Mouse (Mus musculus): ENCODE results near the gene Myo1c. TPM values are rescaled to one million over a fixed set of nuclear protein-coding genes. Genes with fewer than 3 reads are reported as not detected.

The Myo1c gene
- total RNA-seq, 2 experiments from 2014 or later, result 50.5 to 51.8 TPM

DNA sequence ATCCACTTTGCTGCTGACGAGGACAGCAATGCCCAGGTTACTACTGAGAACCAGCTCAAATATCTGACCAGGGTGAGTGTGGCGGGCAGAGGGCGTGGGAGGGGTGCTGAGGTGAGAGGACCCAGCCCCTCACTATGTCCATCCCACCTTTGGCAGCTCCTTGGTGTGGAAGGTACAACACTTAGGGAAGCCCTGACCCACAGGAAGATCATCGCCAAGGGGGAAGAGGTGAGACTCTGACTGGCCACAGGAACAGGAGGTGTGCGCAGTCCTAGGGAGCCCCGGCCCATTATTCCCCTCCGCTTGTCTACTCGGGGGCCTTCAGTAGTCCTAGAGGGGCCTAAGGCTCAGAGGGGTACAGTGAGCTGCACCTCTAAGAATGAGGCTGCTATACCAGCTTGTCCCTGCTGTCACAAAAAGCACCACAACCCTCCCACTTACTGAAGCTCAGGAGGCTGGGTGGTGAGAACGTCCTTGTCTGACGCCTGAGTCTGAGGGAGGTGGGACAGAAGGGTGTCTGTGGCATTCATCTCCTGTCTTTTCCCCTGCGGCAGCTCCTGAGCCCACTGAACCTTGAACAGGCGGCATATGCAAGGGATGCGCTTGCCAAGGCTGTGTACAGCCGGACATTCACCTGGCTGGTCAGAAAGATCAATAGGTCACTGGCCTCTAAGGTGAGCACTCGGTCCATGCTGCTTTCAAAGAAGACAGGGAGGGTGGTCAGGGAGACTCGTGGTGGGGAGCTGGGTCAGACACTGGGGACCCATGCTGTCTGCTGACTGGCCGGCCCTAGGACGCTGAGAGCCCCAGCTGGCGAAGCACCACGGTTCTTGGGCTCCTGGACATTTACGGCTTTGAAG lies 10.9 kb downstream of the Myo1c start:
- intact Hi-C loops (cut with DNase I; ENCODE audit: low total_unique reads), result no loop called here
- no peak for DNase-seq

DNA sequence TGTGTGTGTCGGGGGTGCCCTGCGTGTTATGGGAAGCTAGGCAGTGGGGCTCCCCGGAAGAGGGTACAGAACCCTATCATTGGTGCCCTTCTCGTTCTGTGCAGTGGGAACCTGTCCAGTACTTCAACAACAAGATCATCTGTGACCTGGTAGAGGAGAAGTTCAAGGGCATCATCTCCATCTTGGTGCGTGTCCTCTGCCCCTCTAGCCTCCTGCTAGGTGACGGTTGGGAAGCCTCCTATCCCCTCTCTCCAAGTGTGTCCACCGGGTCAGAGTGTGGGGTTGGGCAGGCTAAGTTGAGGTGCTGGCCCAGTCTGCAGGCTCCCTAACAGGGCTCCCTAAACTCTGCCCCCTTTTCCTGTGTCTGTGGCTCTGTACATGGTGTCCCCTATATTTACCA lies 11.8 kb downstream of the Myo1c start:
- intact Hi-C loops (cut with DNase I; ENCODE audit: low total_unique reads), result no loop called here
- no peak for DNase-seq

DNA sequence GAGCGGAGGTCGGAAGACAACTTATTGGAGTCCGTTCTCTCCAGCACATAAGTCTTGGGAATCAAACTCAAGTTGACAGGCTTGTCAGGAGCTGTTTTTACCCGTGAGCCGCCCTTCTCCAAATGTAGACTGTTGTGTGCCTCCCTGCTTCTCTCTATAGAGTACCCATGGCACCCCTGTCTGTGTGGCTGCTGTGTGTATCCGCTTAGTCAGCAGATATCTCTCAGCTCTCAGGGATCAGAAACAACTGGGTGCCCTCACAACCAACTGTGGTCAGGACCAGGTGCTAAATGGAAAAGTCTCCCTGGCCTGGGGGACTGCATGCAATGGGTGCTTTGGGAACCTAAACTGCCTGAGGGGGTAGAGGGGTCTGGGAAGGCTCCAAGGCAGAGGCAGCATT lies 16.0 kb downstream of the Myo1c start:
- no peak for DNase-seq
- intact Hi-C loops (cut with DNase I; ENCODE audit: low total_unique reads), result no loop called here

DNA sequence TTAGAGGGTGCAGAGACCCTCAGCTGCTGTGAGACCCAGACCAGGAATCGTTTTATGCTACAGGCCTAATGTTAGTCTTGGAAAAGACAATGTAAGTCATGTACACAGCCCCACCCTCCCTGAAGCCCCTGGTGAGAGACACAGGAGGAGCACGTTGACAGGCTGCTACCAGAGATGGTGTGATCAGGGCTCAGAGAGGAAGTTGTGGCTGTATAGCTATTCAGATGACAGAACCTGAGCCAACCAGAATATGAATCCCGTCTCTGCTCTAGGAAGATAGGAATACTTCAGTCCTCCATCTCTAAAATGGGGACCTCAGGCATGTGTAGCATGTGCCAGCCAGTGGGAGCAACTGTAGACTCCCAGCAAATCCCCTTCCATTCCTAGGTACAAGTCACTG lies 18.3 kb downstream of the Myo1c start:
- intact Hi-C loops (cut with DNase I; ENCODE audit: low total_unique reads), result no loop called here

DNA sequence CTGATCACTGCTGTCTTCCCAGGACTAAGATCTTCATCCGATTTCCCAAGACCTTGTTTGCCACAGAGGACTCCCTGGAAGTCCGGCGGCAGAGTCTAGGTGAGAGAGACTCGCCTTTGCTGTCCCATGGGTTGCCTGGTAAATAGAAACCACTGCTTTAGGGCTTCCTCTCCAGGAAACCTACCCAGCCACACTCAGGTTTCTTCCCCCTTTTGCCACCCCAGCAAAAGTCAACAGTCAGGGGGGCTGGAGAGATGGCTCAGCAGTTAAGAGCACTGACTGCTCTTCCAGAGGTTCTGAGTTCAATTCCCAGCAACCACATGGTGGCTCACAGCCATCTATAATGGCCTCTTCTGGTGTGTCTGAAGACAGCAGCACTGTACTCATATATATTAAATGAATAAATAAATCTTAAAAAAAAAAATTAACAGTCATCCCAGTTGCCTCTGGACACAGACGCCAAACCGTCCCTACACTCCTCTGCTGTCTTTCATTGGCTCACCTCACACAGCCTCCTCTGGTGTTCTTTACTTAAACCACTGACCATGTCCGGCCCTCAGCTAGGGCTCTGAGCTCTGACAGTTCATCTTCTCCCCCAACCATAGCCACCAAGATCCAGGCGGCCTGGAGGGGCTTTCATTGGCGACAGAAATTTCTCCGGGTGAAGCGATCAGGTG lies 19.0 kb downstream of the Myo1c start:
- no peak for DNase-seq
- intact Hi-C loops (cut with DNase I; ENCODE audit: low total_unique reads), result no loop called here

More for the DNA sequence above, 18.3 kb downstream of the Myo1c start:
- no peak for DNase-seq

DNA sequence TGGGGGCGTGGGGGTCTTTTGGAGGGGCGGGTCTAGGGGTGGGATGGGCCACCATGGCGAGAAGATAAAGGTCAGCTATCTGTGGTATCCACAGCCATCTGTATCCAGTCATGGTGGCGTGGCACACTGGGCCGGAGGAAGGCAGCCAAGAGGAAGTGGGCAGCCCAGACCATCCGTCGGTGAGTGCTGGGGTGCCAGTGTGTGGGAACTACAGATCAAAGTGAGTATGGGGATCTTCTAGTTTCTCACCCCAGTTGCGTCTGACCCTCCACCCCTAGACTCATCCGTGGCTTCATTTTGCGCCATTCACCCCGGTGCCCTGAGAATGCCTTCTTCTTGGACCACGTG lies 19.5 kb downstream of the Myo1c start:
- intact Hi-C loops (cut with DNase I; ENCODE audit: low total_unique reads), result no loop called here
- DNase-seq, result no peak

DNA sequence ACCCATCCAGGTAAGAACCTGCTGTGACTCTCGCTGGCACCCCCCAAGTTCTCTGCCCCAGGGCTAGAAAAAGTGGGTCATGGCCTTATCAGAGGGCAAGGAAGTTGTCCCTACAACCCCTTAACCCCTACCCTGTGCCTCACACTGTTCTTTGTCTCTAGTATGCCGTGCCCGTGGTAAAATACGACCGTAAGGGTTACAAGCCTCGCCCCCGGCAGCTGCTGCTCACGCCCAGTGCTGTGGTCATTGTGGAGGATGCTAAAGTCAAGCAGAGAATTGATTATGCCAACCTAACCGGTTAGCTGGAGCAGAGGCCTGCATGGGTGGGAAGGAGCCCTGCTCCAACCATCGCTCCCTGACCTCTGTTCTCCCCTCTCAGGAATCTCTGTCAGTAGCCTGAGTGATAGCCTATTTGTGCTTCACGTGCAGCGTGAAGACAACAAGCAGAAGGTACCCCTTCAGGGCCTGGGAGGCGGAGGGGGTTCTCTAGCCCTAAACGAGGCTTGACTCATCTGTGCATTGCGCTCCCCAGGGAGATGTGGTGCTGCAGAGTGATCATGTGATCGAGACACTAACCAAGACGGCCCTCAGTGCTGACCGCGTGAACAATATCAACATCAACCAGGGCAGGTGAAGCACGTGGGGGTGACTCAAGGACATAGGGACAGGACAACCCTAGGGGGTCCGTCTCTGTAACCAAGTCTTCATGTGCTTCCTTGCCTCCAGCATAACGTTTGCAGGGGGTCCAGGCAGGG lies 21.3 kb downstream of the Myo1c start:
- intact Hi-C loops (cut with DNase I; ENCODE audit: low total_unique reads), result no loop called here
- no peak for DNase-seq

DNA sequence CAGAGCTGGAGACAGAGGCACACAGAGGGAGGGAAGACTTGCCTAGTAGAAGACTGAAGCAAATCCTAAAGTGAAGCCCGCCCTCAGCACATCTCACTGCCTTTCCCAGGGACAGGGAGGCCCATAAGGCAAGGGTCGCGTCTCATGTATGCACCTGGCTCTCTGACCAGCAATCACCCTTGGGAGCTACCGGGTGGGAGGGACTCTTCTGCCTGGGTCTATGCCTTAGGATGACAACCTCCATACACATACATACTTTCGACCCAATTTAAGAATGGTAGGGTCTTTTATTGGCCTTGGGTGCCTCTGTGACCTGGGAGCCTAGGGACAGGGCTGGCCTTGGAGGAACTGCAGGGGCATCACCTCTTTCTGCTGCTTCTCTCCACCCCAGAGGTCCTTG lies 23.1 kb downstream of the Myo1c start:
- DNase-seq, result no peak
- intact Hi-C loops (cut with DNase I; ENCODE audit: low total_unique reads), result no loop called here

DNA sequence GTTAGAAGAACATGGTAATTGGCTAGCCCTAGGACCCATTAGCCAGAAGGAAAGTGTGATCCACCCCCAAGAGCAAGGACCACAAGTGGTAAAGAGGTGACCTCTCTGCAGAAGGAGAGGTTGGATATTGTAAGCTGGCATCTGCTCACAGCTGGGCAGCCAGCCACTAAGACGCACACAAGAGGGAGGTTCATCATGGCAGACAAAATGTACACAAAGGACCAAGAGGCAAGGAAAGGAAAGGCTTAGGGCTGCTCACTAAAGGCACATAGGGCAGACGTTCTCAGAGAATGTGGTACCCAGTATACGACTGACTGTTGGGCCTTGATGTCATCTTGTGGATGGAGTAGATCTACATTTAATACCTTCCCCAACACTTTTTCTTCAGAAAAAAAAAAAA lies 24.6 kb downstream of the Myo1c start:
- intact Hi-C loops (cut with DNase I; ENCODE audit: low total_unique reads), result no loop called here
- no peak for DNase-seq

DNA sequence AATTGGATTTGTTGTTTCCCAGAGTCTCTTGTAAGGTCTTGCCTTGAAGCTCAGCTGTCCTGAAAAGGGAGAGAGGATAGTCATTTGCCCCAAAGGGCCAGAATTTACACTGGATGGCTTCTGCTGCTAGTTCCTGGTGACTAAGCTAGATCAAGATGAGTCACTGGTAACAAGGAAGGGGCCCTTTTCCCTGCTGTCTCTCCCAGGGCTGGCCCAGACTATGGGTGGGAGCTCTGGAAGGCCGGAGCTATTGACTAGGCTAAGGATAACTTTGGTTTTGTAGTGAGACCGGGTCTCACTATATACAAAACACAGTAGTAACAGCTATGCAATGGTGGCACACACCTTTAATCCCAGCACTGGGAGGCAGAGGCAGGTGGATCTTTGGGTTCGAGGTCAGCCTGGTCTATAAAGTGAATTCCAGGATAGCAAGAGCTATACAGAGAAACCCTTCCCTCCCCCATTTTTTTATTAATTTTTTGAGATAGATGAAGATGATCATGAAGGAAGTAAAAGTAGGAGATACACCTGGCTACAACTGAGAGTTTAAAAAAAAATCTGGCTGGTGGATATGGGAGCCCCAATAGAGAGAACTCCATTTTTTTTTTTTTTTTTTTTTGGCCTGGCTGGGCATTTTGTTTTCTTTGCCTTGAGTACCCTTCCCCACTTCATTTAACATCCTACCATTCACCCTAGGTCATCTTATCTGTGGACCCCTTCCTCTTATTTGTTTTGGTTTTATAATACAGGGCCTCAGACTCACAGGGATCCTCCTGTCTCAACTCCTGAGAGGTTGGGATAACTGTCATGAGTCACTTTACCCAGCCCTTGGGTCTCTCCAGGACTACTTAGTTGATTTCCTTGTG lies 27.8 kb downstream of the Myo1c start:
- intact Hi-C loops (cut with DNase I; ENCODE audit: low total_unique reads), result loop anchor here (2.0 kb wide), 1 partner anchor 45 kb away; no protein-coding TSS in a partner anchor

DNA sequence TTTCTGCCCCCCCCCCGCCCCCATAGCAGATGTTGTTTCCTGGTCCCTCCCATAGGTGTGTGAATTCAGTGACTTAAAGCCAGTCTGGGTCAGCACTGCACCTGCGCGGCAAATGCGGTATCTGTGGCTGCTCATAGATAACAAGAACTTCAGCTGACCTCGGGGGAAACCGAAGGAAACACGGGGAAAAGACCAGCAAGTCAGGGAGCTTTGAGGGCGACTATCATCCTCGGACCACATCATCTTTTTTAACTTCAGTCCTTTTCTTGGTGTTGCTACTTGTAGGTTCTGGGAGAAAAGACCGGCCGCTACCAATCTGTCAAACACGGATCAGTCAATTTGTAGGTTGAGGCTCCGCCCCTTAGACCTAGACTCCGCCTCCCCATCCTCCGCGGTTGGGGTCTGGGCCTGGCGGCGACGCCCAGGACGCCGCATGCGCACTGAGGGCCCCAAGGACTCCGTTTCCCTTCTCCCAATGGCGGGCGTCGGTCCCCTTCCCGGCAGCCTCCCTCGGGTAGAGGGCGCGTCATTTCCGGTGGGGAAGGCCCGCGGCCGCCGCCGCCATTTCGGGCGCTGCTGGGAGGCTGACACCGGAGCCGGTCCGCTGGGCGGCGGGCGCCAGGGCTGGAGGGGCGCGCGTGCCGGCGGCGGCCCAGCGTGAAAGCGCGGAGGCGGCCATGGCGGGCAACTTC lies 28.6 kb downstream of the Myo1c start, which contains the start of gene Crk:
Crk (plus strand) TSS at position 513 of the 692 bp plus-strand sequence.
- DNase-seq, result peak; percentile 99
- intact Hi-C loops (cut with DNase I; ENCODE audit: low total_unique reads), result loop anchor here (2.0 kb wide), 1 partner anchor 46 kb away; no protein-coding TSS in a partner anchor

More for the DNA sequence above, 27.8 kb downstream of the Myo1c start:
- no peak for DNase-seq

DNA sequence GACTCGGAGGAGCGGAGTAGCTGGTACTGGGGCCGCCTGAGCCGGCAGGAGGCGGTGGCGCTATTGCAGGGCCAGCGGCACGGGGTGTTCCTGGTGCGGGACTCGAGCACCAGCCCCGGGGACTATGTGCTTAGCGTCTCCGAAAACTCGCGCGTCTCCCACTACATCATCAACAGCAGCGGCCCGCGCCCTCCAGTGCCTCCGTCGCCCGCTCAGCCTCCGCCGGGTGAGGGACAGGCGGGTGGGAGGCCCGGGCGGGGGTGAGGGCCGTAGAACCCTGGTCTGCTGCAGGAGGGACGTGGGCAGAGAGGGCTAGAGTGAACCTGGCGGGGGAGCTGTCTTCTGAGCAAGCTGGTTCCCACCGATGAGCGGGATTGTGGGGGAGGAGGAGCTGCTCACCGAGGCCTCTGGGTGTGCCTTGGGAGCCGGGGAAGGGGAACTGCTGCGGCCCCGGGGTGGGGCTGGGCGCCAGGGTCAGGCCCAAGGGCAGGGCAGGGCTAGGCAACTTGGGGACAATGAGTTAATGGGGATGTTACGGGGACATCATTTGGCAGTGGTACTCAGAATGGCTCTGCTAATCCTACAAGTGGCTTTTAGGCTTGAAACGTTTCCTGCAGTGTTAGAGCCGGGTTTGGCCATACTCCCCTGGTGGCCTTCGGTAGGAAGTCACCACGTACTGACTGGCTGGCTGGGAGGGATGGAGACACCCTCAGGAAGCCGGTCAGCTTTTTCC lies 29.3 kb downstream of the Myo1c start:
- intact Hi-C loops (cut with DNase I; ENCODE audit: low total_unique reads), result loop anchor here (2.0 kb wide), 1 partner anchor 47 kb away; no protein-coding TSS in a partner anchor
- DNase-seq, result peak; percentile 68

DNA sequence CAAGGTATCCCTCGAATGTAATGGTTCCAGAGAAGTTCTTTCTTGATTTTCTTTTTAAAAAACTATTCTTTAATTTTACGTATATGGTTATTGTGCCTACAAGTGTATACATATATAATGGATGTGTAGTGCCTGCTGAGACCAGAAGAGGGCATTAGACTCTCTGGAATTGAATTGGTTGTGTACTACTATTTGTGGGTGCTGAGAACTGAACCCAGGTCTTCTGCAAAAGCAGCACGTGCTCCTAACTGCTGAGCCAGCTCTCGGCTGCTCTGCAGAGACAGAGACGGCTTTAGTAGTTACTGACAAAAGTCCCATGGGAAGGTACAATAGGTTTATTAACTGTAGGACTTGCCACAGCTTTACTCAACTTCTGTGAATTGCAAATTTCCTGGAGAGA lies 34.2 kb downstream of the Myo1c start:
- DNase-seq, result no peak
- intact Hi-C loops (cut with DNase I; ENCODE audit: low total_unique reads), result no loop called here

DNA sequence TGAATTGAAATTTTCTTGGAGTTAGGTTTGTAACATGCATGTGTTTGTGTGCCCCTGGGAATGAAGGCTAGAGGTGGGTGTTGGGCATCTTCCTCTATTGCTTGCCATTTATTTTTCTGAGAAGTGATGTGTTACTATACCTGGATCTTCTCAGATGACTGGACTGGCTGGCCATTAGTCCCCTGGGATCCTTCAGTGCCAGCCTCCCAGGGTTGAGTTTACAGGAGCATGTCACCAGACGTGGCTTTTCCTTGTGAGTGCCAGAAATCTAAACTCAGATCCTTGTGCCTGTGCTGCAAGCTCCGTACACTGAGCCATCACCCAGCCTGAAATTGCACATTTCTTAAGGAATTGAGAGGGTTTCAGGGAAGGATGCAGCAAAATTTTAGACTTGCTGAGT lies 34.7 kb downstream of the Myo1c start:
- intact Hi-C loops (cut with DNase I; ENCODE audit: low total_unique reads), result no loop called here
- no peak for DNase-seq

DNA sequence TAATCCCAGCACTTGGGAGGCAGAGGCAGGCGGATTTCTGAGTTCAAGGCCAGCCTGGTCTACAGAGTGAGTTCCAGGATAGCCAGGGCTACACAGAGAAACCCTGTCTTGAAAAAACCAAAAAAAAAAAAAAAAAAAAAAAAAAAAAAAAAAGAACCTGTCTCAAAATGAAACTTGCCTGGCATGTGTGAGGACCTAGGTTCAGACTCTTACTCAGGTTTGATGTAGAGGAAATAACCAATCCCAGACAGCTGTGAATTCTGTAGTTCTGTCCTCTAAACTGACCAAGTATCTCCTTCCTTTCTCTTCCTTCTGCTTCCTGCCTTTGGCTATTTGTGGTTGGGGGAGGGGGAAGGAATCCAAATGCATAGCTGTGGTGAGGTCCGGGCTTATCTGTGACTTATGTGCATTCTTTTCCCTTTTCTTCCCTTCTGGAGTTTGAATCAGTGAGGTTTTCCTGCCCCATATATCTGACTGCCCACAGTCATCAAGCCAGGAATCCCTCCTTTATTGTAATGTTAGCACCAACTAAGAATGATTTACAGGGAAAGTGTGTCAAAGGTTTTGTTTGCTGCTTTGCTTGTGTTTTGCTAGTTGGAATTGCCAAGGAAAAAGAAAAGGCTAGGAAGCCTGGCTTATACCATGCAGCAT lies 37.2 kb downstream of the Myo1c start:
- intact Hi-C loops (cut with DNase I; ENCODE audit: low total_unique reads), result no loop called here

DNA sequence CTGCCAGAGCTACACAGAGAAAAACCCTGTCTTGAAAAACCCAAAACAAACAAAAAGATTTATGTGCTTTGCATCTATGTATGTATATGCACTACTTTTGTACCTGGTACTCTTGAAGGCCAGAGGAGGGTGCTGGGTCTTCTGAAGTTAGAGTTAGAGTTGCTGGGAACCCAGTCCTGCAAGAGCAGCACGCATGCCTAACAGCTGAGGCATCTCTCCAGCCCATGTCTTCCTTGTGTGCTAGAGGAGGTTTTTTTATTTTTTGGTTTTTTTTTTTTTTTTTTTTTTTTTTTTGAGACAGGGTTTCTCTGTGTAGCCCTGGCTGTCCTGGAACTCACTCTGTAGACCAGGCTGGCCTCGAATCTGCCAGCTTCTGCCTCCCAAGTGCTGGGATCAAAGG lies 37.8 kb downstream of the Myo1c start:
- no peak for DNase-seq
- intact Hi-C loops (cut with DNase I; ENCODE audit: low total_unique reads), result no loop called here

More for the DNA sequence above, 37.2 kb downstream of the Myo1c start:
- DNase-seq, result no peak

DNA sequence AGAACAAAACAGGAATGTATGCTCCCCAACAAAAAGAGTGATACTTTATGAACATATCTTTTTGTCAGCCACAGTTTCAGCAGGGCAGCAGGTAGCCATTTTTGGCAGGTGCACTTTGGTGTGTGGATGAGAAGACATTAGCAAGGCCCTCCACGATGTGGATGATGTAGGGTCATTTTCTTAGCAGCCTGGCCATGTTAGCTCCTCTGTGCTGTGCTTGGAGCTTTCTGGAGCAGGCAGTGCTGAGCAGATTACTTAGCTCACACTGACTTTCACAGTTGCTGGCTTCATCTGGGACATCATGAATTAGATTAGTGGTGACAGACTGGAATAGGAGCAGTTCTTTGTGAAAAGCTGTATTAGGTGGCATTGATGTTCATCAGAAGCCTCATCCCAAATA lies 39.7 kb downstream of the Myo1c start:
- no peak for DNase-seq
- intact Hi-C loops (cut with DNase I; ENCODE audit: low total_unique reads), result no loop called here

DNA sequence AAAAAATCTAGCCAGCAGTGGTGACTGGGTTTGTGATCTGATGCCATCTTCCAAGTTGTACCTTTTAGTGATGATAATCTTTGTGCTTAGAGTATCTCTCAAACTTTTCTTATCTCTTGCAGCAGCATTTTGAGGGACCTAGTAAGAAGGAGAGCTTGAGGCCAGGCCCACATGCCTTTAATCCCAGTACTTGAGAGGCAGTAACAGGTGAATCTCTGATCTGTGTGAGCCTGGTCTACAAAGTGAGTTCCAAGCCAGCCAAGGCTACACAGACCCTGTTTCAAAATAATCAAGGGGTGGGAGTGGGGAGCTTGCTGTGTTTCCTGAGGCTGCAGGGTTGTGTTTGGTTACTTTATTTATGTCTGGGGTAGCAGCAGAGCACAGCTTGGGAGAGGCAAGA lies 40.7 kb downstream of the Myo1c start:
- intact Hi-C loops (cut with DNase I; ENCODE audit: low total_unique reads), result no loop called here
- DNase-seq, result no peak
